Mouse (Mus musculus) small intestine, adult 2 months (tissue): ENCODE measurements around the gene Cbfa2t3.

Experiments
- CTCF ChIP-seq: fragments of 200-500 bp; IDR thresholded peaks from 2 replicates; pipeline ENCODE4 v1.5.1; 2012; ENCODE audit warnings: low read depth, mild to moderate bottlenecking, control low read depth, inconsistent platforms, low read length, moderate library complexity, mixed read lengths; ENCODE audit not compliant: insufficient replicate concordance, insufficient read length; ENCODE audit errors: extremely low read depth
- POLR2A ChIP-seq: fragments of 200-500 bp; IDR thresholded peaks from 2 replicates; pipeline ENCODE4 v1.6.1; 2012; ENCODE audit warnings: low read depth, mild to moderate bottlenecking, control low read depth, inconsistent platforms, low read length, moderate library complexity

DNA sequence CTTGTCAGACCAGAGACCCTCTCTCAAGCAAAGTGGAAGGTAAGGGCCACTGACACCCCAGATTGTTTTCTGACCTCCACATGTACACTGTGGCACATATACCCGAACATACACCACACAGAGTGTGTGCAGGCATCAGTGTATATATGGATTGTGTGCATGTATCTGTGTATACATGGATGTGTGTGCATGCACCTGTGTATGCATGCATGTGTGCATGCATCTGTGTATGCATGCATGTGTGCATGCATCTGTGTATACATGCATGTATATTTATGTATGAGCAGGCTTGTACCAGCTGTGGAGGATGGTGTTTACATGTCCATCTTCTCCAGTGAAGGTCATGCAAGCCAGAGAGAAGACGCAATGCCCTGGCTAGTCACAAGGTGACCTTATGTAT lies 37.0 kb downstream of the Cbfa2t3 start:
- TF ChIP-seq CTCF: no peak
- TF ChIP-seq POLR2A: no peak
